Mouse (Mus musculus) forebrain, embryonic 15.5 days (tissue): ENCODE measurements around the gene Ambra1. TPM values are rescaled to one million over a fixed set of nuclear protein-coding genes. Genes with fewer than 3 reads are reported as not detected.
A peak's percentile ranks its signal among the peaks of the same experiment; 100 is the strongest.

Experiments used
- ATAC-seq: fragments of 200-750 bp; cut with Nextera tagmentation; replicated peaks from 2 replicates; pipeline ENCODE4 v1.8.0; 2017; ENCODE audit warnings: mild to moderate bottlenecking, moderate TSS enrichment, moderate library complexity
- H3K27ac ChIP-seq: fragments of 300-500 bp; sonication (generic); replicated peaks from 2 replicates; pipeline ENCODE4 v1.5.1; 2015; ENCODE audit warnings: mild to moderate bottlenecking, inconsistent platforms
- H3K27me3 ChIP-seq: fragments of 300-500 bp; sonication (generic); 2 replicates; pipeline ENCODE4 v1.6.1; 2015; ENCODE audit warnings: inconsistent platforms
- H3K36me3 ChIP-seq: fragments of 300-500 bp; sonication (generic); 2 replicates; pipeline ENCODE4 v1.6.1; 2015; ENCODE audit warnings: mild to moderate bottlenecking, inconsistent platforms
- H3K4me1 ChIP-seq: fragments of 300-500 bp; sonication (generic); 2 replicates; pipeline ENCODE4 v1.6.1; 2015; ENCODE audit warnings: inconsistent platforms
- H3K4me2 ChIP-seq: fragments of 300-500 bp; sonication (generic); replicated peaks from 2 replicates; pipeline ENCODE4 v1.6.1; 2015; ENCODE audit warnings: mild to moderate bottlenecking, inconsistent platforms
- H3K4me3 ChIP-seq: fragments of 300-500 bp; sonication (generic); 2 replicates; pipeline ENCODE4 v1.5.1; 2015; ENCODE audit warnings: mild to moderate bottlenecking, inconsistent platforms
- H3K9ac ChIP-seq: fragments of 300-500 bp; sonication (generic); replicated peaks from 2 replicates; pipeline ENCODE4 v1.6.1; 2015; ENCODE audit warnings: mild to moderate bottlenecking, inconsistent platforms
- H3K9me3 ChIP-seq: fragments of 300-500 bp; sonication (generic); 2 replicates; pipeline ENCODE4 v1.6.1; 2016; ENCODE audit warnings: inconsistent platforms
- WGBS: fragments of 180-500 bp; shearing (Covaris S2); methylation state at CpG from one replicate; pipeline ENCODE4 v1.1.7; 2015; ENCODE audit warnings: mixed read lengths; 5-methylcytosine and 5-hydroxymethylcytosine counted together
- polyA plus RNA-seq: library from polyadenylated mRNA; unstranded; fragments of >200 nt; fragmentation: Nextera tagmentation; extraction: Ambion mirVana; gene quantifications from 2 replicates; pipeline ENCODE4 v1.2.1, GENCODE M21; 2015

The Ambra1 gene
- polyA plus RNA-seq, 1 experiment from 2014 or later, result 20.0 TPM

DNA sequence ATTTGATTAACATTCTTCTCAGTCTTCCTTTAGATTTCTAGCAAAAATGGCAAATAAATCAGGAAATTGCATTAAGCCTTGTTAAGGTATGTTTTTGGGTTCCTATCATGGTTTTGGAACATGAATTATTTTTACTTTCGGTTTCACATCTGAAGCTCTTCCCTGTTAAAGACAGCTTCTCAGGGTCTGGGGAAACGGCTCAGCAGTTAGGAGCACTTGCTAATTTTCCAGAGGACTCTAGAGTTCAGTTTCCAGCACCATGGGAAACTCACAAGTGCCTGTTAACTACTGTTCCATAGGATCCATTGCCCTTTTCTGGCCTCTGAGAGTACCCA lies 146.8 kb downstream of the Ambra1 start:
- WGBS, result 88% methylated on average over 2 of the region's 2 CpGs
- ATAC-seq, result no peak
- H3K27me3 ChIP-seq, result no peaks in the 10 kb centered on the region
- no peak overlapping the region for H3K27ac ChIP-seq
- H3K4me1 ChIP-seq, result peaks cover 8% of the 10 kb centered on the region; the same call in 1 of the 2 replicates
- H3K4me3 ChIP-seq, result no peak overlapping the region
- no peak overlapping the region for H3K9ac ChIP-seq
- no peaks in the 10 kb centered on the region for H3K9me3 ChIP-seq
- peaks cover 7% of the 10 kb centered on the region; the same call in 1 of the 2 replicates for H3K36me3 ChIP-seq
- H3K4me2 ChIP-seq, result no peak overlapping the region

GRCm38 (mm10) chr2:91878387-91879180 lies 148.7 kb downstream of the Ambra1 start:
- peak overlapping the region; percentile 27 for H3K27ac ChIP-seq
- peaks cover 7% of the 10 kb centered on the region; the same call in 1 of the 2 replicates for H3K36me3 ChIP-seq
- no peak overlapping the region for H3K4me3 ChIP-seq
- H3K9ac ChIP-seq, result no peak overlapping the region
- ATAC-seq, result 0 out of 2 replicates have a peak, but pooled peaks have one; percentile 38
- no peaks in the 10 kb centered on the region for H3K9me3 ChIP-seq
- WGBS, result 66% methylated on average over 7 of the region's 7 CpGs
- H3K4me1 ChIP-seq, result peaks cover 7% of the 10 kb centered on the region; the same call in 1 of the 2 replicates
- no peaks in the 10 kb centered on the region for H3K27me3 ChIP-seq
- H3K4me2 ChIP-seq, result no peak overlapping the region

- WGBS, result 65% methylated on average over 4 of the region's 4 CpGs
- 0 out of 2 replicates have a peak, but pooled peaks have one; percentile 29 for ATAC-seq
These were observed 154.0 kb downstream of the Ambra1 start for GRCm38 (mm10) chr2:91883961-91884360.

DNA sequence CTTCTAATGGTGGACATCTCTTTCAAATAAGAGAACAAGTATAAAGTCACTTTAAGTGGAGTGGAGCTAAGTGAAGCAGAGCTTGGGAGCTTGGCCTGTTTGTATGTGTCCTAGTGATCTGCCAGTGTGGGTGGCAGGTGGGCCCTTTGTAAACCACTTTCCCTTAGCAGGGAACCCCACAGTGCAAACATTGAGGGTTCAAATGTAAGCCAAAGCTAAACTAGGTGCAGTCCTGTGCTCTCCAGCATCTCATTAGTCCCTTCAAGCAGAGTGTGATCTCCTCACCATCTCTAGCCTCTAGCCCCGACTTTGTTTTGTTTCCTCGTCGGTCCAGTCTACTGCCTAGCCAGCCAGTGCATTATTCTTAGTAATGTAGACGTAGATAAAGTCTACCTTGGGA lies 154.7 kb downstream of the Ambra1 start:
- H3K36me3 ChIP-seq, result peaks cover 6% of the 10 kb centered on the region
- 64% methylated on average over 4 of the region's 4 CpGs for WGBS
- no peak for ATAC-seq

More at GRCm38 (mm10) chr2:91883961-91884360, 154.0 kb downstream of the Ambra1 start:
- Histone ChIP-seq H3K4me1 (peaks cover 4% of the 10 kb centered on the region; the same call in 1 of the 2 replicates), H3K36me3 (peaks cover 6% of the 10 kb centered on the region), H3K9me3 (no peaks in the 10 kb centered on the region), H3K27me3 (no peaks in the 10 kb centered on the region), H3K9ac (no peak overlapping the region), H3K4me3 (no peak overlapping the region), H3K27ac (peak overlapping the region; percentile 56; the same call in 1 of the 2 replicates), H3K4me2 (no peak overlapping the region)

GRCm38 (mm10) chr2:91894716-91895115 lies 164.8 kb downstream of the Ambra1 start:
- Histone ChIP-seq H3K9ac (no peak overlapping the region), H3K4me2 (no peak overlapping the region), H3K27ac (no peak overlapping the region), H3K9me3 (no peaks in the 10 kb centered on the region), H3K27me3 (no peaks in the 10 kb centered on the region), H3K4me3 (no peak overlapping the region), H3K4me1 (no peaks in the 10 kb centered on the region), H3K36me3 (0 out of 2 replicates have a peak, but pooled peaks cover 2% of the 10 kb centered on the region)
- no peak for ATAC-seq
- WGBS, result 76% methylated on average over 3 of the region's 3 CpGs

More for the DNA sequence above, 154.7 kb downstream of the Ambra1 start:
- Histone ChIP-seq H3K4me2 (no peak overlapping the region), H3K9me3 (no peaks in the 10 kb centered on the region), H3K4me3 (no peak overlapping the region), H3K27me3 (no peaks in the 10 kb centered on the region), H3K4me1 (no peaks in the 10 kb centered on the region), H3K9ac (no peak overlapping the region), H3K27ac (no peak overlapping the region)

DNA sequence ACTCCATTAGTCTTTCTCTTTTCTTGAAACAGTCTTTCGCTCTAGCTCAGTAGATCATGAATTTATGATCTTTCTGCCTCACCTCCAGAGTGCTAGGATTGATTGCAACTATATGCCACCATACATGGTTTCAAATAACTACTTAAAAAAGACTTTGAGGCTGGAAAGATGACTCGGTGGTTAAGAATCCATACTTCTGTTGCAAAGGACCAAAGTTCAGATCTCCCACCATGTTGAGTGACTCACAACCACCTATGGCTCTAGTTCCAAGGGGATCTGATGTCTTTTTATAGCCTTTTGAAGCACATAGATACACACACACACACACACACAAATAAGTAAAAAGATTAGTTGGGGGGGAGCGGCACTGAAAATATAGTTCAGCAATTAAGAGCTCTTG lies 165.5 kb downstream of the Ambra1 start:
- no peak overlapping the region for H3K4me3 ChIP-seq
- no peak overlapping the region for H3K4me2 ChIP-seq
- no peaks in the 10 kb centered on the region for H3K27me3 ChIP-seq
- H3K36me3 ChIP-seq, result peaks cover 7% of the 10 kb centered on the region
- H3K9ac ChIP-seq, result no peak overlapping the region
- ATAC-seq, result no peak
- 94% methylated on average over 3 of the region's 3 CpGs for WGBS
- H3K27ac ChIP-seq, result no peak overlapping the region
- no peaks in the 10 kb centered on the region for H3K4me1 ChIP-seq
- H3K9me3 ChIP-seq, result no peaks in the 10 kb centered on the region

- H3K4me2 ChIP-seq, result no peak overlapping the region
- no peak overlapping the region for H3K9ac ChIP-seq
- H3K36me3 ChIP-seq, result peaks cover 11% of the 10 kb centered on the region
- ATAC-seq, result no peak
- no peaks in the 10 kb centered on the region for H3K9me3 ChIP-seq
- H3K4me1 ChIP-seq, result no peaks in the 10 kb centered on the region
- no peaks in the 10 kb centered on the region for H3K27me3 ChIP-seq
- H3K4me3 ChIP-seq, result no peak overlapping the region
- H3K27ac ChIP-seq, result no peak overlapping the region
These were observed 168.0 kb downstream of the Ambra1 start for GRCm38 (mm10) chr2:91897968-91898367.

- 88% methylated on average over 3 of the region's 3 CpGs for WGBS
- no peak overlapping the region for H3K4me3 ChIP-seq
- H3K27ac ChIP-seq, result no peak overlapping the region
- no peak overlapping the region for H3K4me2 ChIP-seq
- no peak for ATAC-seq
- 0 out of 2 replicates have a peak, but pooled peaks cover 7% of the 10 kb centered on the region for H3K4me1 ChIP-seq
- H3K36me3 ChIP-seq, result peaks cover 11% of the 10 kb centered on the region
- H3K9ac ChIP-seq, result no peak overlapping the region
- H3K9me3 ChIP-seq, result no peaks in the 10 kb centered on the region
- no peaks in the 10 kb centered on the region for H3K27me3 ChIP-seq
These were observed 169.2 kb downstream of the Ambra1 start for GRCm38 (mm10) chr2:91899141-91899540.

- H3K9me3 ChIP-seq, result no peaks in the 10 kb centered on the region
- no peak overlapping the region for H3K4me2 ChIP-seq
- no peak overlapping the region for H3K27ac ChIP-seq
- no peak overlapping the region for H3K9ac ChIP-seq
- peaks cover 17% of the 10 kb centered on the region for H3K4me1 ChIP-seq
- no peaks in the 10 kb centered on the region for H3K27me3 ChIP-seq
- 94% methylated on average over 8 of the region's 8 CpGs for WGBS
- H3K4me3 ChIP-seq, result no peak overlapping the region
- no peak for ATAC-seq
- peaks cover 11% of the 10 kb centered on the region for H3K36me3 ChIP-seq
These were observed 170.5 kb downstream of the Ambra1 start for GRCm38 (mm10) chr2:91900431-91900830.

DNA sequence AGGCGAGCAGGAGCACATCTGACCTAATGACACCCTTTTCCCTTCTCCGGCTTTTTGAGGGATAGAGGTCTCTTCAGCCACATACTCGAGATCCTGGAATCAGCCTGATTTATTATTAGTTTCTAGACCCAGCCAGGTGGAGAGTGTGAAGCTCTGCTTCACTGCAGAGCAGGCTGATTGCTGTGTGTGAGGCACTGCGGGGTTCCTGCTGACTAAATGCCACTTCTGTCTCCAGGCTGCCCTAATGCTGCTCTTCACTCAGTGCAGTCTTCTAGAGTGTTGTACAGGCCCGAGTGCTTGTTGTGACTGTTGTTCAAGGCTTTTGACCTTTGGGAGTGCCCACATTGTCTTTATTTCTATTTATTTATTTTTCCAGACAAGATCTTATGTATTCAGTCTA lies 172.4 kb downstream of the Ambra1 start:
- no peak for ATAC-seq
- Histone ChIP-seq H3K9ac (no peak overlapping the region), H3K4me3 (no peak overlapping the region), H3K27ac (no peak overlapping the region), H3K9me3 (no peaks in the 10 kb centered on the region), H3K36me3 (peaks cover 11% of the 10 kb centered on the region), H3K4me2 (no peak overlapping the region), H3K4me1 (peaks cover 17% of the 10 kb centered on the region), H3K27me3 (no peaks in the 10 kb centered on the region)
- whole genome bisulfite sequencing, result 77% methylated on average over 5 of the region's 5 CpGs

- ATAC-seq, result no peak
- Histone ChIP-seq H3K4me2 (no peak overlapping the region), H3K4me1 (peaks cover 17% of the 10 kb centered on the region), H3K9me3 (no peaks in the 10 kb centered on the region), H3K4me3 (no peak overlapping the region), H3K9ac (no peak overlapping the region), H3K27me3 (no peaks in the 10 kb centered on the region), H3K36me3 (peaks cover 11% of the 10 kb centered on the region), H3K27ac (no peak overlapping the region)
- 89% methylated on average over 3 of the region's 3 CpGs for WGBS
These were observed 173.4 kb downstream of the Ambra1 start for GRCm38 (mm10) chr2:91903171-91903925.

DNA sequence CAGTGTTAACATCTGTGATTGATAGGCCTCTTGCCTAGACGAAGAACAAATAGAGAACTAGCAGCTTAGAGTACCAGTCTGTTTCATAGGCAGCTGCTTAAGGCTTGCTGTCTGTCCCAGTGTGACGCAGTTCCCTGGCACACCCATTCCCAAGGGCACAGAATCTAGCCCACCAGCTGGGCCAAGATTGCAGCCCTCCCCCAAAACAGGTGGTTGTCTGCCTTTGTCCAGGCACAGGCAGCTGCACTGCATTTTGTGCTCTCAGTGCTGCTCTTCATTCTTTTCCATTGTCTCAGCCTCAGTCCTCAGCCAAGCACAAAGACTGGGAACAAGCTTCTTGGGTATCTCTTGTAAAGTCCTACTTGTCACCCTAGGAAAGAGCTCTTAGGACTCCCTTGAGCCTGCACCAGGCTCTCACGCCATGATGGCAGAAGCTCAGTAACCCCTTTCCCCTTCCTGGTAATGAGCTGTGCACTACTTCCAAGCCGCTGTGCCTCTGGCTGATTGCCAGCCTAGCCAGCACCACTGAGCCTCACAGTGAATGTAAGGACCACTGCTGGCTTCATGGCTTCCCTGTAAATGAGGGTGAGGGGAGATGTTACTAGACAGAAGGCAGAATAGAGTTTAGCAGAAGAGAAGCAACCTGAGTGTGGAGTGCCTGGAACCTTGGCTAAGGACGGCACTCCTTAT lies 174.8 kb downstream of the Ambra1 start:
- Histone ChIP-seq H3K9me3 (no peaks in the 10 kb centered on the region), H3K27me3 (no peaks in the 10 kb centered on the region), H3K4me1 (peaks cover 17% of the 10 kb centered on the region), H3K9ac (no peak overlapping the region), H3K4me2 (no peak overlapping the region), H3K4me3 (no peak overlapping the region), H3K27ac (peak overlapping the region; percentile 72), H3K36me3 (peaks cover 12% of the 10 kb centered on the region)
- 34% methylated on average over 5 of the region's 5 CpGs for WGBS
- peak; percentile 92 for ATAC-seq
